Mouse (Mus musculus) liver, postnatal 0 days (tissue): Measurements from ENCODE around the gene Mmgt2. TPM values are rescaled to one million over a fixed set of nuclear protein-coding genes. Genes with fewer than 3 reads are reported as not detected.

Source experiments
- ATAC-seq: fragments of 200-750 bp; cut with Nextera tagmentation; 2 replicates; pipeline ENCODE4 v1.8.0; 2017; ENCODE audit warnings: mild to moderate bottlenecking, moderate library complexity
- DNase-seq: peaks from one replicate; pipeline ENCODE4 v3.0.0-alpha.2; 2016
- H3K27ac ChIP-seq: fragments of 300-500 bp; sonication (generic); 2 replicates; pipeline ENCODE4 v1.5.1; 2014; ENCODE audit warnings: antibody characterized with exemption, moderate library complexity, mild to moderate bottlenecking, low read depth
- H3K27me3 ChIP-seq: fragments of 300-500 bp; sonication (generic); 2 replicates; pipeline ENCODE4 v1.6.1; 2014; ENCODE audit warnings: low read length, control low read depth, mixed read lengths; ENCODE audit not compliant: insufficient read depth
- H3K36me3 ChIP-seq: fragments of 300-500 bp; sonication (generic); replicated peaks from 2 replicates; pipeline ENCODE4 v1.6.1; 2014; ENCODE audit warnings: mild to moderate bottlenecking, control low read depth, low read length, moderate library complexity, mixed read lengths; ENCODE audit not compliant: insufficient read depth
- H3K4me1 ChIP-seq: fragments of 300-500 bp; sonication (generic); 2 replicates; pipeline ENCODE4 v1.6.1; 2014; ENCODE audit warnings: antibody characterized with exemption, mild to moderate bottlenecking, control low read depth; ENCODE audit not compliant: insufficient read depth
- H3K4me2 ChIP-seq: fragments of 300-500 bp; sonication (generic); 2 replicates; pipeline ENCODE4 v1.6.1; 2014; ENCODE audit warnings: low read depth, mild to moderate bottlenecking, low read length, moderate library complexity, mixed read lengths
- H3K4me3 ChIP-seq: fragments of 300-500 bp; sonication (generic); 2 replicates; pipeline ENCODE4 v1.5.1; 2014; ENCODE audit warnings: low read depth, low read length
- H3K9ac ChIP-seq: fragments of 300-500 bp; sonication (generic); replicated peaks from 2 replicates; pipeline ENCODE4 v1.6.1; 2014; ENCODE audit warnings: mild to moderate bottlenecking, moderate library complexity
- H3K9me3 ChIP-seq: fragments of 300-500 bp; sonication (generic); 2 replicates; pipeline ENCODE4 v1.6.1; 2016; ENCODE audit warnings: mild to moderate bottlenecking, control low read depth, low read length, mixed read lengths
- CTCF ChIP-seq: sonication (generic); IDR thresholded peaks from 2 replicates; pipeline ENCODE4 v1.5.1; 2016; ENCODE audit warnings: antibody characterized with exemption, low read depth
- EP300 ChIP-seq: IDR thresholded peaks from 2 replicates; pipeline ENCODE4 v1.6.1; 2016; ENCODE audit warnings: antibody characterized with exemption, low read depth, mild to moderate bottlenecking
- WGBS: fragments of 180-500 bp; shearing (Covaris S2); extraction: QIAGEN DNeasy Blood & Tissue Kit; methylation state at CpG from one replicate; pipeline ENCODE4 v1.1.7; 2014; ENCODE audit not compliant: insufficient replicate concordance; 5-methylcytosine and 5-hydroxymethylcytosine counted together
- polyA plus RNA-seq: library from polyadenylated mRNA; unstranded; fragments of >200 nt; fragmentation: Nextera tagmentation; extraction: Ambion mirVana; gene quantifications from 2 replicates; pipeline ENCODE4 v1.2.1, GENCODE M21; 2015

The Mmgt2 gene
- polyA plus RNA-seq, 1 experiment from 2014 or later = 7.8 TPM

- no peak for DNase-seq
- TF ChIP-seq CTCF (no peak), EP300 (no peak)
These were observed 27.4 kb upstream of the Mmgt2 start for GRCm38 (mm10) chr11:62621079-62621478.

GRCm38 (mm10) chr11:62621586-62622283 is 26.7 kb upstream of the Mmgt2 start:
- Histone ChIP-seq H3K4me3 (no peak overlapping the region), H3K27me3 (no peaks in the 10 kb centered on the region), H3K4me2 (no peak overlapping the region), H3K9ac (no peak overlapping the region), H3K4me1 (peaks cover 24% of the 10 kb centered on the region), H3K9me3 (no peaks in the 10 kb centered on the region), H3K36me3 (no peaks in the 10 kb centered on the region), H3K27ac (no peak overlapping the region)
- 68% methylated on average over 4 of the region's 4 CpGs for WGBS
- ATAC-seq = no peak
- no peak for DNase-seq
- no peak for TF ChIP-seq EP300
- peak; percentile 21; the same call in 1 of the 2 replicates for TF ChIP-seq CTCF

More at GRCm38 (mm10) chr11:62621079-62621478, 27.4 kb upstream of the Mmgt2 start:
- Histone ChIP-seq H3K4me3 (no peak overlapping the region), H3K9ac (no peak overlapping the region), H3K27ac (no peak overlapping the region), H3K4me1 (peaks cover 24% of the 10 kb centered on the region), H3K36me3 (no peaks in the 10 kb centered on the region), H3K27me3 (no peaks in the 10 kb centered on the region), H3K9me3 (no peaks in the 10 kb centered on the region), H3K4me2 (no peak overlapping the region)
- no peak for ATAC-seq
- WGBS = 65% methylated on average over 8 of the region's 8 CpGs

- TF ChIP-seq EP300 (no peak), CTCF (no peak)
- WGBS = 63% methylated on average over 4 of the region's 4 CpGs
- no peaks in the 10 kb centered on the region for H3K9me3 ChIP-seq
- ATAC-seq = no peak
- H3K27me3 ChIP-seq = no peaks in the 10 kb centered on the region
- H3K9ac ChIP-seq = no peak overlapping the region
- no peak for DNase-seq
- H3K27ac ChIP-seq = no peak overlapping the region
- no peak overlapping the region for H3K4me2 ChIP-seq
- no peaks in the 10 kb centered on the region for H3K36me3 ChIP-seq
- H3K4me3 ChIP-seq = no peak overlapping the region
- H3K4me1 ChIP-seq = peaks cover 24% of the 10 kb centered on the region
These were observed 25.6 kb upstream of the Mmgt2 start for GRCm38 (mm10) chr11:62622850-62623249.

- peak overlapping the region; percentile 41 for H3K27ac ChIP-seq
- WGBS = 48% methylated on average over 10 of the region's 10 CpGs
- H3K4me1 ChIP-seq = peaks cover 34% of the 10 kb centered on the region
- H3K9me3 ChIP-seq = no peaks in the 10 kb centered on the region
- ATAC-seq = peak; percentile 84
- peak; percentile 53 for DNase-seq
- no peak overlapping the region for H3K4me3 ChIP-seq
- H3K36me3 ChIP-seq = no peaks in the 10 kb centered on the region
- H3K9ac ChIP-seq = 0 out of 2 replicates have a peak overlapping the region, but pooled peaks have one; percentile 1
- no peak for TF ChIP-seq CTCF
- peak; percentile 38; the same call in 1 of the 2 replicates for TF ChIP-seq EP300
- no peaks in the 10 kb centered on the region for H3K27me3 ChIP-seq
- H3K4me2 ChIP-seq = no peak overlapping the region
These were observed 23.8 kb upstream of the Mmgt2 start for GRCm38 (mm10) chr11:62624341-62625291.

- Histone ChIP-seq H3K4me2 (peak overlapping the region; percentile 54; the same call in 1 of the 2 replicates), H3K9ac (no peak overlapping the region), H3K27ac (no peak overlapping the region), H3K9me3 (no peaks in the 10 kb centered on the region), H3K36me3 (no peaks in the 10 kb centered on the region), H3K27me3 (no peaks in the 10 kb centered on the region), H3K4me3 (no peak overlapping the region), H3K4me1 (peaks cover 33% of the 10 kb centered on the region)
- WGBS = 11% methylated on average over 9 of the region's 9 CpGs
- peak; percentile 32 for TF ChIP-seq CTCF
- TF ChIP-seq EP300 = no peak
- peak; percentile 57 for DNase-seq
- ATAC-seq = no peak
These were observed 18.9 kb upstream of the Mmgt2 start for GRCm38 (mm10) chr11:62629352-62630224.
